Comparison of ENCODE assay signal across 8 mouse cellular contexts in genomic region chr14:19976421-19977270, GRCm38 (mm10). TPM values are rescaled to one million over a fixed set of nuclear protein-coding genes. Genes with fewer than 3 reads are reported as not detected.
DNase-seq lines count a peak whose midpoint lies in the region; ATAC-seq lines count a peak whose summit lies in the region.

No protein-coding gene starts in this region.

- under 1% methylated on average over 24 of the region's 24 CpGs for WGBS in hindbrain, embryonic 13.5 days

- H3K27ac ChIP-seq in hindbrain, embryonic 13.5 days = peak overlapping the region; percentile 96

- ATAC-seq in hindbrain, embryonic 13.5 days (ENCODE audit: low FRiP score) = peak; percentile 95

- H3K9ac ChIP-seq in hindbrain, embryonic 13.5 days = peak overlapping the region; percentile 89

- no peaks in the 10 kb centered on the region for H3K36me3 ChIP-seq in hindbrain, embryonic 13.5 days

- H3K9me3 ChIP-seq in hindbrain, embryonic 13.5 days = no peaks in the 10 kb centered on the region

- H3K4me2 ChIP-seq in hindbrain, embryonic 13.5 days = peak overlapping the region; percentile 55

- H3K4me1 ChIP-seq in hindbrain, embryonic 13.5 days (replicated peaks) = peaks cover 50% of the 10 kb centered on the region

- DNase-seq in ZHBTc4 (ENCODE audit: low read depth, low spot score) = peak; percentile 90
- DNase-seq in cerebellum, postnatal 10 days = peak; percentile 89 to 92
- peak; percentile 33 to 44 for DNase-seq in frontal cortex, postnatal 25 days (ENCODE audit: low spot score in 2 of 2)
- peak; percentile 52 to 71 for DNase-seq in layer of hippocampus, postnatal 36 days
- DNase-seq in lung, postnatal 4 days = peak; percentile 87 to 92
- DNase-seq in retina, embryonic 14.5 days (ENCODE audit: low spot score) = peak; percentile 83
- peak; percentile 84 for DNase-seq in yolk sac, embryonic 10.5 days (ENCODE audit: low spot score)

- no peaks in the 10 kb centered on the region for H3K27me3 ChIP-seq in hindbrain, embryonic 13.5 days

- peak overlapping the region; percentile 61 for H3K4me3 ChIP-seq in hindbrain, embryonic 13.5 days

RNA-seq across cellular contexts. Expression of gene Gng2, which starts 0.8 kb away (rescaled TPM):
- 374 and 390 TPM in 2 replicates for polyA plus RNA-seq in hindbrain, embryonic 13.5 days (2015; fragmentation: Nextera tagmentation; extraction: Ambion mirVana)
- 100 to 1,000 TPM; 284 to 297 TPM for total RNA-seq in layer of hippocampus, postnatal 36 days (2021)

Comparison
In these comparisons a context has a peak if more than half of its experiments do, and no peak if none do; other contexts are left out.
1. Peak in every context shown above with its lines: DNase-seq, ATAC-seq, H3K4me3 ChIP-seq and H3K27ac ChIP-seq.
2. DNase-seq: peak in every context shown above with its lines; median percentile 90 in cerebellum, postnatal 10 days; 90 in ZHBTc4; 90 in lung, postnatal 4 days; 84 in yolk sac, embryonic 10.5 days; 83 in retina, embryonic 14.5 days; 62 in layer of hippocampus, postnatal 36 days; 38 in frontal cortex, postnatal 25 days.